Mouse (Mus musculus) midbrain, embryonic 13.5 days (tissue): ENCODE data around the gene Phf10. TPM values are rescaled to one million over a fixed set of nuclear protein-coding genes. Genes with fewer than 3 reads are reported as not detected.
A peak's percentile ranks its signal among the peaks of the same experiment; 100 is the strongest.
"Not testable (repeated sequence)": the region's sequence is repeated elsewhere in the genome, so short reads cannot be mapped to it uniquely, and the experiment has no call there.

Experiments
- ATAC-seq: fragments of 200-750 bp; cut with Nextera tagmentation; 2 replicates; pipeline ENCODE4 v1.8.0; 2017; ENCODE audit warnings: mild to moderate bottlenecking, moderate TSS enrichment, moderate library complexity
- H3K27ac ChIP-seq: fragments of 300-500 bp; sonication (generic); 2 replicates; pipeline ENCODE4 v1.5.1; 2015; ENCODE audit warnings: inconsistent platforms, mild to moderate bottlenecking, moderate library complexity
- H3K27me3 ChIP-seq: fragments of 300-500 bp; sonication (generic); 2 replicates; pipeline ENCODE4 v1.6.1; 2015; ENCODE audit warnings: mild to moderate bottlenecking, inconsistent platforms
- H3K36me3 ChIP-seq: fragments of 300-500 bp; sonication (generic); 2 replicates; pipeline ENCODE4 v1.6.1; 2015; ENCODE audit warnings: mild to moderate bottlenecking, inconsistent platforms
- H3K4me1 ChIP-seq: fragments of 300-500 bp; sonication (generic); replicated peaks from 2 replicates; pipeline ENCODE4 v1.6.1; 2015; ENCODE audit warnings: inconsistent platforms
- H3K4me2 ChIP-seq: fragments of 300-500 bp; sonication (generic); replicated peaks from 2 replicates; pipeline ENCODE4 v1.6.1; 2015; ENCODE audit warnings: moderate library complexity, mild to moderate bottlenecking, inconsistent platforms
- H3K4me3 ChIP-seq: fragments of 300-500 bp; sonication (generic); replicated peaks from 2 replicates; pipeline ENCODE4 v1.5.1; 2015; ENCODE audit warnings: mild to moderate bottlenecking, inconsistent platforms
- H3K9ac ChIP-seq: fragments of 300-500 bp; sonication (generic); replicated peaks from 2 replicates; pipeline ENCODE4 v1.6.1; 2015; ENCODE audit warnings: mild to moderate bottlenecking, inconsistent platforms
- H3K9me3 ChIP-seq: fragments of 300-500 bp; sonication (generic); 2 replicates; pipeline ENCODE4 v1.6.1; 2016; ENCODE audit warnings: mild to moderate bottlenecking, inconsistent platforms
- WGBS: fragments of 180-500 bp; shearing (Covaris S2); methylation state at CpG from one replicate; pipeline ENCODE4 v1.1.7; 2015; 5-methylcytosine and 5-hydroxymethylcytosine counted together
- polyA plus RNA-seq: library from polyadenylated mRNA; unstranded; fragments of >200 nt; fragmentation: Nextera tagmentation; extraction: Ambion mirVana; gene quantifications from 2 replicates; pipeline ENCODE4 v1.2.1, GENCODE M21; 2015

The Phf10 gene
- polyA plus RNA-seq = 19.0 and 19.2 TPM in 2 replicates

DNA sequence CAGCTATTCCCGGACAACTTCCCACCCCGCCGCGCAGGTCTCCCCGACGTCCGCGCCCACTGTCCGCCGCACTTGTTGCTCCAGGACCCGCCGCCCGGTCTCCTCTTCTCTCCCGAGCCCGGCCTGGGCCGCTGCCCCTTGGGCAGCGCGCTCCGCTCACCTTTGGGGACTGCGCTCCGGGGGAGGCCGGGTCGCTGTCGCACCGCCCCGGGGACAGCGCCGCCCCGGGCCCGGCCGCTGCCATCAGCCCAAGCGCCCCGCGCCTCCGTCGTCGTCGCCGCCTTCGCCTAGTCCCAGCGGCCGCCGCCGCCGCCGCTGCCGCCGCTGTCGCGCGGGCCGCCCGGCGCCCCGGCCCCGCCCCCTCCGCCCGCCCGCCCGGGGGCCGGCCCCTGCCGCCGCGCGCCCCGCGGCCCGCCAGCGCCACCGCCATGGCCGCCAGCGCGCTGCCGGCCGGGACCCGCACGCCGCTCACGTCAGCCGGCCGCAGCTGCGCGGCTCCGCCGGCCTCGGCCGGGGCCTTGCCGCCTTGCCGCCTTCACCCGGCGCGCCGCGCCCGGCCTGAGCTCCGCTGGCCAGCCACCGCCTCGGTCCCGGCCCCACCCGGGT, at the start of gene Phf10:
Phf10 (minus strand) TSS at position 323 of the 606 bp plus-strand sequence.
- WGBS = under 1% methylated on average over 50 of the region's 100 CpGs
- H3K4me3 ChIP-seq = peak within 1 kb of the TSS; percentile 74
- H3K4me1 ChIP-seq = peaks cover 12% of the 10 kb centered on the region
- not testable (repeated sequence) for H3K36me3 ChIP-seq, H3K9me3 ChIP-seq, H3K27me3 ChIP-seq
- H3K4me2 ChIP-seq = peak within 1 kb of the TSS; percentile 86
- peak within 1 kb of the TSS; percentile 83 for H3K9ac ChIP-seq
- ATAC-seq = peak; percentile 48
- peak within 1 kb of the TSS; percentile 74 for H3K27ac ChIP-seq

DNA sequence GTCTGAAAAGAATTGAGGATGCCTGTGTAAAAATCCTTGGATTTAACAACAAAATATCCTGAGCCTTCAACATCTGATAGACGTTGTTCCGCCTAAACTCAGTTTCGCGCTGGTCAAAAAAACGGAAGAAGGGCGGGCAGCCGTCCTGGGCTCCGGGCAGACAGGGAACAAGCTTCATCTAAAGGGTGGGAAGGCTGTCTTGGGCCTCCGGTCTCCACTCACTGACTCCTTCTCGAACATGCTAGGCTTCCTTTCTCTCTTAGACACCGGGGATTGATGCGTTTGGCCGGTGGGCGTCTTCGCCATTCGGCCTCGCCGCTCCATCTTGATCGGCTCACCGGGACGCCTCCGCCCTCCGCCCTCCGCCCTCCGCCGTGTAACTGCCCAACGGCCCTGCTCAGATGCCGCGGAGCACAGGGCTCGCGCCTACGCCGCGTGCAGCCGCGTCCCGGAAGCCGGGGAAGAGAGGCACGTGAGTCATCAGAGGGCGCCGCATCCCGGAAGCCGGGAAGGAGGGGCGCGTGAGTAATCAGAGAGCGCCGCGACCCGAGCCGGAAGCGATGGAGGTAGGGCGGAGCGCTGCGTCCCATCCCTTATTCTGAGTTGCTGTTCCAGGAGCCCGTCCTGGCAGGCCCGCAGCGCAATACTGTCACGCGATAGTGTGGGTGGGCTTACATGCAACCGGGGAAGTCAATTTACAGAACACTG, 48.8 kb upstream of the Phf10 start, which contains the start of gene Gm3435:
Gm3435 (plus strand) TSS at position 471 of the 708 bp plus-strand sequence.
- ATAC-seq = peak; percentile 99
- no CpG with 5 or more reads among the region's 60 CpGs for WGBS
- H3K36me3 ChIP-seq, H3K4me2 ChIP-seq, H3K9ac ChIP-seq, H3K4me3 ChIP-seq, H3K27me3 ChIP-seq, H3K9me3 ChIP-seq, H3K4me1 ChIP-seq, H3K27ac ChIP-seq: not testable (repeated sequence)

DNA sequence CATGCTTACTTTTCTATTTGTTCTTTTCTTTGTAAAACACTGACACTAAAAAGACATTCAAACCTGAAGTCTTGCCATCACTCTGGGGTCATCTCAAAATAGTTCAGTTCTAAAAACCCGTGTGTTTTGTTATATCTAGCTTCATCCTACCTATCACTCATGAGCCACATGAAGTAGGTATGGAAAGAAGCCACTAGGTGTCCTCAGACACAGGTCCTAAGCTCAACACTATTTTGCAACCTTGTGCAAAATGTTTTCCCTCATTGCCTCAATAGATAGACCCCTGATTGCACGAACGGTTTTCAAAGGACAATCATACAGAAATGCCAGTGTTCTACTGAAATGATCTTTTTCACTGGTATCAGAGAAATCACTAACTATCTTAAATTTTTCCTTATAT, 48.0 kb upstream of the Phf10 start:
- not testable (repeated sequence) for H3K4me1 ChIP-seq, H3K27me3 ChIP-seq, H3K9me3 ChIP-seq, H3K9ac ChIP-seq, H3K4me3 ChIP-seq, H3K4me2 ChIP-seq, H3K27ac ChIP-seq, ATAC-seq, H3K36me3 ChIP-seq
- WGBS = no CpG with 5 or more reads among the region's 3 CpGs

DNA sequence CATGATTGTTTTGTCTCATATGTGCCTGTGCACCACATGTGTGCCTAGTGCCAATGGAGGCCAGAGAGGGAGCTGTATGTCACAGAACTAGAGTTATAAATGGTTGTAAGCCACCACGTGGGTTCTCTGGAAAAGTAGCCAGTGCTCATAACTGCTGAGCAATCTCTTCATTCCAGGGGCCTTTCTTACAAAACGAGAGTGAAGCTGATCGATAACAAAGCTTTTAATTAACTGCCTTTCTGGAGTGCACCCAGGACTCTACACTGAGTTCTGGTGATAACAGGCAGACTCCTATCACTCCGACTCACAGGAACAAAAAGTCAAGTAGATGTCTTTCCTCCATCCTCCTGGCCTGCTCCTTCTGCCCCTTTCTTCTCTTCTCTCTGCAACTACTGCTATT, 39.0 kb upstream of the Phf10 start:
- not testable (repeated sequence) for H3K9me3 ChIP-seq, ATAC-seq
- no CpG with 5 or more reads among the region's 4 CpGs for WGBS

DNA sequence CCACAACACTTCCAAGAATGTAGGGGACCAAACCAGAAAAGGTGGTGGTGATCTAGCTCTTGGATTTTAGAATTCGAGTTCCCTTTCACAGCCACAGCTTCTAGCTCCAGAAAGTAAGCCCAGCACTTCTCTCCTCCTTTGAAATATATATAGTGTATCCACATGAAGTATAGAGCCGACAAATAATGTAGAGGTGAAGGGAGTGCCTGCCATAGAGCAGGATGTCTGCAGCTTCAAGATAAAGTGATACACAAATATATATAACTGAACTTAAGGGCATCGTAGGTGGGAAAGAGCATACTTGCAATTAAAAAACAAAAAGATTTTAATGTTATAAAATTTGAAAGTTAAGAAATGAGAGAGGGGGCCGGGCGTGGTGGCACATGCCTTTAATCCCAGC, 33.1 kb upstream of the Phf10 start:
- ATAC-seq, H3K4me2 ChIP-seq, H3K9me3 ChIP-seq, H3K9ac ChIP-seq, H3K4me3 ChIP-seq, H3K27ac ChIP-seq, H3K4me1 ChIP-seq, H3K27me3 ChIP-seq, H3K36me3 ChIP-seq: not testable (repeated sequence)
- WGBS = no CpG with 5 or more reads among the region's 5 CpGs

More for the DNA sequence above, 39.0 kb upstream of the Phf10 start:
- H3K27ac ChIP-seq, H3K4me1 ChIP-seq, H3K4me2 ChIP-seq, H3K4me3 ChIP-seq, H3K27me3 ChIP-seq, H3K36me3 ChIP-seq, H3K9ac ChIP-seq: not testable (repeated sequence)

DNA sequence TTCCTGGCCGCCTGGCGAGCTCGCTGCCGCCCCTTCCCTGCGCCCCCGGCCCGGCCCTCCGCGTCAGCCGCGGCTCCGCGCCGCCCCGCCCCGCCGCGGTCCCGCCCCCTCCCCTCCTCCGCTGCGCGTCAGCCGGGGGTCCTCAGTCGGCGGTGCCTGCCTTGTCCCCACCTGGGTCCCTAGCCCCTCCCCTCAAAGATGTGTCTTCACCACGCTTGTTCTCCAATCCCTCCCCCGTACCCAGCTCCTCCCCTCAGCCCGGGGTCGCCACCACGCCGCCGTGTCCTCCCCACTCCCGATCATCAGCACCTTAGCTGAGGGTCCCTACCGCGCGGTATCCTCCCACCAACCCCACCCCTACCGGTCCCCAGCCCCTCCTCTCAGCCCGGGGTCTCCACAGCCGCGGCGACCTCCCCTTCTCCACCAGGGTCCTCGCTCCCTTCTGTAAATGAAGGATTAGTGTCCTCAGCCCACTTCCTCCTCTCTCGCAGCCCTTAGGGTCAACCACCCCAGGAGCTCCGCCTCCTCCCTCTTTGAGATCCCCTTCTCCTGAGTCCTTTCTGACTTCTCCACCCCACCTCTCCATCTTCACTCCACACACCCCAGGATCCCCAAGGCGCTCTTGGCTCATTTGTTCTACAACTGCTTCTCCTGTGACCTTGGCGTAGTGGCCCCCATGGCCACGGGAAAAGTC, 32.2 kb upstream of the Phf10 start:
- not testable (repeated sequence) for H3K9me3 ChIP-seq, H3K4me3 ChIP-seq, H3K4me2 ChIP-seq, H3K27ac ChIP-seq, H3K27me3 ChIP-seq, H3K4me1 ChIP-seq, H3K9ac ChIP-seq, H3K36me3 ChIP-seq
- WGBS = no CpG with 5 or more reads among the region's 47 CpGs
- ATAC-seq = peak; percentile 93

DNA sequence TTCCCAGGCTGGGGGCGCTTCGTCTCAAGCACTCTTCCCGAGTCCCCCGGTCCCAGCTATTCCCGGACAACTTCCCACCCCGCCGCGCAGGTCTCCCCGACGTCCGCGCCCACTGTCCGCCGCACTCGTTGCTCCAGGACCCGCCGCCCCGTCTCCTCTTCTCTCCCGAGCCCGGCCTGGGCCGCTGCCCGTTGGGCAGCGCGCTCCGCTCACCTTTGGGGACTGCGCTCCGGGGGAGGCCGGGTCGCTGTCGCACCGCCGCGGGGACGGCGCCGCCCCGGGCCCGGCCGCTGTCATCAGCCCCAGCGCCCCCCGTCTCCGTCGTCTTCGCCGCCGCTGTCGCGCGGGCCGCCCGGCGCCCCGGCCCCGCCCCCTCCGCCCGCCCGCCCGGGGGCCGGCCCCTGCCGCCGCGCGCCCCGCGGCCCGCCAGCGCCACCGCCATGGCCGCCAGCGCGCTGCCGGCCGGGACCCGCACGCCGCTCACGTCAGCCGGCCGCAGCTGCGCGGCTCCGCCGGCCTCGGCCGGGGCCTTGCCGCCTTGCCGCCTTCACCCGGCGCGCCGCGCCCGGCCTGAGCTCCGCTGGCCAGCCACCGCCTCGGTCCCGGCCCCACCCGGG, 31.6 kb upstream of the Phf10 start:
- not testable (repeated sequence) for H3K9me3 ChIP-seq, H3K4me1 ChIP-seq, H3K27me3 ChIP-seq, H3K27ac ChIP-seq, H3K4me2 ChIP-seq, H3K4me3 ChIP-seq, H3K9ac ChIP-seq, H3K36me3 ChIP-seq
- no CpG with 5 or more reads among the region's 98 CpGs for WGBS
- peak; percentile 80 for ATAC-seq

DNA sequence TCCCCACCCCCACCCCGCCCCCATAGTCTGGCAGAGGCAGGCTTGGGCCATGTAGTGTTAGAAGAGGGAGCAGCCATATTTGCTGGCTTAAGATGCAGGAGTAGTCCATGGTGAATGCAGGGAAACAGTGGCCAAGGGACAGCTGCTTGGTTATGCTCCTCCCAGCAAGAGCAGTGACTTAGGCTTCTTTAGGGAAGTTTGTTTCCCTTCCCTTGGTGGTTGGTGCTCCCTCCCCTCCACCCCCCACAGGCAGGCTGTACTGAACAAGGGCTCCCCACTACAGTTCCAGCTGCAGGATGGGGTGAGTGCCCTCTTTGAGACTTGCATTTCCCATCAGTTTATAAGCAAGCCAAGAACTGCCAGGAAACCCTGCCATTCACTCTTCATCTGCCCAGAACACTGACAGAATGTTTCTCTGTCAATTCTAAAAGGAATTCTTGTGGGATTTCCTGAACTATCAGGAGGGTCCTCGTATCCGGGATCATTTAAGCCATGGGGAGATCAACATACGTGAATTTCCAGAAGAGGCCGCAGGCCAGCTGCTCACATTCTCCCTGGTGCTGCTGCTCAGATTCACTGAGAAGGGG, 29.1 kb upstream of the Phf10 start:
- not testable (repeated sequence) for H3K36me3 ChIP-seq, H3K4me1 ChIP-seq, ATAC-seq, H3K27ac ChIP-seq, H3K4me3 ChIP-seq, H3K27me3 ChIP-seq, H3K9me3 ChIP-seq, H3K9ac ChIP-seq, H3K4me2 ChIP-seq
- WGBS = 79% methylated on average over 4 of the region's 5 CpGs

DNA sequence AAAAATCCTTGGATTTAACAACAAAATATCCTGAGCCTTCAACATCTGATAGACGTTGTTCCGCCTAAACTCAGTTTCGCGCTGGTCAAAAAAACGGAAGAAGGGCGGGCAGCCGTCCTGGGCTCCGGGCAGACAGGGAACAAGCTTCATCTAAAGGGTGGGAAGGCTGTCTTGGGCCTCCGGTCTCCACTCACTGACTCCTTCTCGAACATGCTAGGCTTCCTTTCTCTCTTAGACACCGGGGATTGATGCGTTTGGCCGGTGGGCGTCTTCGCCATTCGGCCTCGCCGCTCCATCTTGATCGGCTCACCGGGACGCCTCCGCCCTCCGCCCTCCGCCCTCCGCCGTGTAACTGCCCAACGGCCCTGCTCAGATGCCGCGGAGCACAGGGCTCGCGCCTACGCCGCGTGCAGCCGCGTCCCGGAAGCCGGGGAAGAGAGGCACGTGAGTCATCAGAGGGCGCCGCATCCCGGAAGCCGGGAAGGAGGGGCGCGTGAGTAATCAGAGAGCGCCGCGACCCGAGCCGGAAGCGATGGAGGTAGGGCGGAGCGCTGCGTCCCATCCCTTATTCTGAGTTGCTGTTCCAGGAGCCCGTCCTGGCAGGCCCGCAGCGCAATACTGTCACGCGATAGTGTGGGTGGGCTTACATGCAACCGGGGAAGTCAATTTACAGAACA, 17.4 kb upstream of the Phf10 start, which contains the start of the genes 9030025P20Rik and Gm3417:
9030025P20Rik (plus strand) TSS at position 107 of the 677 bp plus-strand sequence.
Gm3417 (minus strand) TSS at position 429 of the 677 bp plus-strand sequence.
- peak within 1 kb of the TSS; percentile 36 for H3K4me2 ChIP-seq
- H3K27ac ChIP-seq, H3K36me3 ChIP-seq, H3K4me1 ChIP-seq, H3K9me3 ChIP-seq, H3K9ac ChIP-seq, H3K27me3 ChIP-seq: not testable (repeated sequence)
- H3K4me3 ChIP-seq = peak within 1 kb of the TSS; percentile 20; the same call in 1 of the 2 replicates
- ATAC-seq = peak; percentile 99
- no CpG with 5 or more reads among the region's 60 CpGs for WGBS

DNA sequence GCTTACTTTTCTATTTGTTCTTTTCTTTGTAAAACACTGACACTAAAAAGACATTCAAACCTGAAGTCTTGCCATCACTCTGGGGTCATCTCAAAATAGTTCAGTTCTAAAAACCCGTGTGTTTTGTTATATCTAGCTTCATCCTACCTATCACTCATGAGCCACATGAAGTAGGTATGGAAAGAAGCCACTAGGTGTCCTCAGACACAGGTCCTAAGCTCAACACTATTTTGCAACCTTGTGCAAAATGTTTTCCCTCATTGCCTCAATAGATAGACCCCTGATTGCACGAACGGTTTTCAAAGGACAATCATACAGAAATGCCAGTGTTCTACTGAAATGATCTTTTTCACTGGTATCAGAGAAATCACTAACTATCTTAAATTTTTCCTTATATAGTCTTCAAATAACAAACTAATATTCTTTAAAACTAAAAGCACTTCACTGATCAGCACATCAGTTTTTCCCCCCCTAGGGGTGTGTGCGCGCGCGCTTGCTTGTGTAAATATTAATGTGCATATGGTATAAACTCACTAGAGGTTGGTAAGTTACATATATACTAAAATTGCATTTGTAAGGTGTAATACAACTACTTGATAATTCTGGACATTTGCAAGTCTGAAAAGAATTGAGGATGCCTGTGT, 16.8 kb upstream of the Phf10 start:
- not testable (repeated sequence) for H3K36me3 ChIP-seq, H3K4me1 ChIP-seq, ATAC-seq, H3K9ac ChIP-seq, H3K9me3 ChIP-seq, H3K27me3 ChIP-seq, H3K27ac ChIP-seq
- Histone ChIP-seq H3K4me3 (peak overlapping the region; percentile 20; the same call in 1 of the 2 replicates), H3K4me2 (peak overlapping the region; percentile 36)
- WGBS = 0% methylated on average over 4 of the region's 7 CpGs

DNA sequence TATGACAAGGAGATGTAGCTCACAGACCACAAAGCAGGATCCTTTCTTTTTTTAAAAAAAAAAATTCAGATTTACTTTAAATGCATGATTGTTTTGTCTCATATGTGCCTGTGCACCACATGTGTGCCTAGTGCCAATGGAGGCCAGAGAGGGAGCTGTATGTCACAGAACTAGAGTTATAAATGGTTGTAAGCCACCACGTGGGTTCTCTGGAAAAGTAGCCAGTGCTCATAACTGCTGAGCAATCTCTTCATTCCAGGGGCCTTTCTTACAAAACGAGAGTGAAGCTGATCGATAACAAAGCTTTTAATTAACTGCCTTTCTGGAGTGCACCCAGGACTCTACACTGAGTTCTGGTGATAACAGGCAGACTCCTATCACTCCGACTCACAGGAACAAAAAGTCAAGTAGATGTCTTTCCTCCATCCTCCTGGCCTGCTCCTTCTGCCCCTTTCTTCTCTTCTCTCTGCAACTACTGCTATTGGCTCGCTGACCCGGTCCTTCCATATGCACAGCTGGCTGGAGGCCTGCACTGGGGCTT, 7.4 kb upstream of the Phf10 start:
- H3K4me3 ChIP-seq, H3K4me1 ChIP-seq, H3K4me2 ChIP-seq, H3K36me3 ChIP-seq, H3K27ac ChIP-seq, H3K27me3 ChIP-seq, H3K9me3 ChIP-seq, H3K9ac ChIP-seq, ATAC-seq: not testable (repeated sequence)
- no CpG with 5 or more reads among the region's 6 CpGs for WGBS
